ENCODE assay signal across 16 mouse cellular contexts in the genomic region with DNA sequence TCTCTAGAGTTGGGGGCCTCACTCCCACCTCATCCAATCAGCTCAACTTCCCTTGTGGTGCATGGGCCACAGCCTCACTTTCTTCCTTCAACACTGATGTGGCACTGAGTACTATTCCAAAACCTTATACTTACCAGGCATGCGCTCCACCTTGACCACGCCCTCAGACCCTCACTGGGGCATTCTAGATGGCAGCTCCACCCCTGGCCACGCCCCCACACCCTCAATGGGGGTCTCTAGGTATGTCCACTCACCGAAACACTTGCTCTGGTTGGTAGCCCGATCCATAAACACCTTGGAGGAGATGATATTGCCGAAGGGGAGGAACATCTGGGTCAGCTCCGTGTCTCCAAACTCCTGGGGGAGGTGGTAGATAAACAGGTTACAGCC. TPM values are rescaled to one million over a fixed set of nuclear protein-coding genes. Genes with fewer than 3 reads are reported as not detected.
DNase-seq lines count a peak whose midpoint lies in the region; ATAC-seq and TF ChIP-seq lines count a peak whose summit lies in the region.
"Had no signal": no experiment of that assay in that cellular context is flagged by ENCODE, and none has a peak within 500 bp of the region (broad histone marks: within the 10 kb centered on the region; RNA-seq: fewer than 3 reads in every experiment).

No protein-coding gene starts in this region.

- no peak overlapping the region for H3K9ac ChIP-seq in heart, adult 2 months (ENCODE audit: low read depth, low read length)
- no peak overlapping the region for H3K9ac ChIP-seq in lung, embryonic 15.5 days
- H3K9ac ChIP-seq in embryonic facial prominence, embryonic 15.5 days = no peak overlapping the region
- no peak overlapping the region for H3K9ac ChIP-seq in stomach, embryonic 15.5 days
- H3K9ac ChIP-seq: forebrain, postnatal 0 days; hindbrain, embryonic 15.5 days; limb, embryonic 15.5 days had no signal

- peak overlapping the region; percentile 44 for H3K4me2 ChIP-seq in lung, embryonic 15.5 days
- H3K4me2 ChIP-seq in embryonic facial prominence, embryonic 15.5 days (replicated peaks) = peak overlapping the region; percentile 31; the same call in 1 of the 2 replicates
- peak overlapping the region; percentile 31; the same call in 1 of the 2 replicates for H3K4me2 ChIP-seq in stomach, embryonic 15.5 days
- H3K4me2 ChIP-seq: hindbrain, embryonic 15.5 days; limb, embryonic 15.5 days had no signal

- WGBS in heart, adult 2 months = 35% methylated on average over 7 of the region's 7 CpGs
- WGBS in lung, embryonic 15.5 days = 38% methylated on average over 7 of the region's 7 CpGs
- 34% methylated on average over 7 of the region's 7 CpGs for WGBS in lung, adult 2 months
- 34% methylated on average over 7 of the region's 7 CpGs for WGBS in embryonic facial prominence, embryonic 15.5 days
- 39% methylated on average over 7 of the region's 7 CpGs for WGBS in stomach, embryonic 15.5 days

- intact Hi-C loops in heart, adult 2 months (cut with DNase I) = no loop called here
- intact Hi-C loops in heart, postnatal 10 days (cut with DNase I) = no loop called here

- H3K36me3 ChIP-seq in heart, adult 2 months (ENCODE audit: control insufficient read depth, insufficient read depth, low read length) = no peaks in the 10 kb centered on the region
- H3K36me3 ChIP-seq in lung, embryonic 15.5 days = no peaks in the 10 kb centered on the region
- no peaks in the 10 kb centered on the region for H3K36me3 ChIP-seq in embryonic facial prominence, embryonic 15.5 days
- no peaks in the 10 kb centered on the region for H3K36me3 ChIP-seq in stomach, embryonic 15.5 days
- H3K36me3 ChIP-seq: limb, embryonic 15.5 days had no signal

- no peak for ATAC-seq in lung, embryonic 15.5 days (ENCODE audit: borderline replicate concordance, extremely low read depth, low FRiP score, low TSS enrichment)
- ATAC-seq in embryonic facial prominence, embryonic 15.5 days (ENCODE audit: insufficient number of reproducible peaks, low FRiP score, low TSS enrichment, low read depth) = no peak
- ATAC-seq in stomach, embryonic 15.5 days (ENCODE audit: insufficient read depth, low FRiP score, low read depth) = no peak
- ATAC-seq in CD4-positive, CD25-positive, alpha-beta regulatory T cell, adult 4 months = no peak
- ATAC-seq: forebrain, postnatal 0 days had no signal

- no peaks in the 10 kb centered on the region for H3K79me2 ChIP-seq in heart, adult 2 months (replicated peaks; ENCODE audit: control insufficient read depth, insufficient read depth, low read length)

- TF ChIP-seq EP300 in heart, adult 2 months (IDR thresholded peaks at IDR 0.05; ENCODE audit: insufficient read depth, low read depth, low read length) = no peak

- no peak for TF ChIP-seq CTCF in heart, adult 2 months (IDR thresholded peaks at IDR 0.05)
- TF ChIP-seq CTCF in lung, adult 2 months (IDR thresholded peaks at IDR 0.05; ENCODE audit: insufficient read depth, low read length) = no peak

- no peak overlapping the region for H3K4me3 ChIP-seq in heart, adult 2 months
- peak overlapping the region; percentile 8; the same call in 1 of the 2 replicates for H3K4me3 ChIP-seq in lung, embryonic 15.5 days
- no peak overlapping the region for H3K4me3 ChIP-seq in lung, adult 2 months (replicated peaks; ENCODE audit: extremely low read depth, low read depth, low read length)
- H3K4me3 ChIP-seq in embryonic facial prominence, embryonic 15.5 days (replicated peaks) = no peak overlapping the region
- H3K4me3 ChIP-seq in stomach, embryonic 15.5 days (replicated peaks) = 0 out of 2 replicates have a peak overlapping the region, but pooled peaks have one; percentile 3
- H3K4me3 ChIP-seq: hindbrain, embryonic 15.5 days; layer of hippocampus, adult 2 months; limb, embryonic 15.5 days had no signal

- H3K4me1 ChIP-seq in heart, adult 2 months (ENCODE audit: control insufficient read depth, insufficient read depth, low read length) = no peaks in the 10 kb centered on the region
- H3K4me1 ChIP-seq in lung, embryonic 15.5 days = peaks cover 25% of the 10 kb centered on the region
- H3K4me1 ChIP-seq in lung, adult 2 months (ENCODE audit: control insufficient read depth, insufficient read depth, low read length) = no peaks in the 10 kb centered on the region; the same call in 1 of the 2 replicates
- H3K4me1 ChIP-seq in embryonic facial prominence, embryonic 15.5 days = peaks cover 19% of the 10 kb centered on the region
- peaks cover 16% of the 10 kb centered on the region; the same call in 1 of the 2 replicates for H3K4me1 ChIP-seq in stomach, embryonic 15.5 days

- no peak for TF ChIP-seq POLR2A in heart, adult 2 months (IDR thresholded peaks at IDR 0.05; ENCODE audit: insufficient read depth, low read depth, low read length)
- TF ChIP-seq POLR2A in lung, adult 2 months (IDR thresholded peaks at IDR 0.05; ENCODE audit: borderline replicate concordance, extremely low read depth, low read depth, low read length) = no peak

- peak; percentile 89 for DNase-seq in heart, adult 11 months
- no peak for DNase-seq in heart, adult 2 months
- DNase-seq in lung, adult 2 months = no peak
- DNase-seq in heart, postnatal 10 days = no peak
- DNase-seq: adrenal gland, postnatal 25 days; cerebellum, adult 8-10 months; forebrain, postnatal 0 days; retina, postnatal 1 day had no signal

- no peaks in the 10 kb centered on the region for H3K9me3 ChIP-seq in lung, embryonic 15.5 days
- H3K9me3 ChIP-seq in embryonic facial prominence, embryonic 15.5 days (replicated peaks) = no peaks in the 10 kb centered on the region
- no peaks in the 10 kb centered on the region for H3K9me3 ChIP-seq in stomach, embryonic 15.5 days
- H3K9me3 ChIP-seq: hindbrain, embryonic 15.5 days; limb, embryonic 15.5 days had no signal

- H3K27me3 ChIP-seq in heart, adult 2 months (ENCODE audit: control insufficient read depth, insufficient read depth, low read length) = peaks cover 15% of the 10 kb centered on the region
- peaks cover 99% of the 10 kb centered on the region for H3K27me3 ChIP-seq in lung, embryonic 15.5 days
- peaks cover 87% of the 10 kb centered on the region for H3K27me3 ChIP-seq in embryonic facial prominence, embryonic 15.5 days
- peaks cover 89% of the 10 kb centered on the region for H3K27me3 ChIP-seq in stomach, embryonic 15.5 days (replicated peaks)

- no peak overlapping the region for H3K27ac ChIP-seq in heart, adult 2 months
- H3K27ac ChIP-seq in lung, embryonic 15.5 days = no peak overlapping the region
- no peak overlapping the region for H3K27ac ChIP-seq in embryonic facial prominence, embryonic 15.5 days (replicated peaks)
- no peak overlapping the region for H3K27ac ChIP-seq in stomach, embryonic 15.5 days
- H3K27ac ChIP-seq: hindbrain, embryonic 15.5 days; layer of hippocampus, adult 2 months; limb, embryonic 15.5 days had no signal

RNA-seq across cellular contexts. Expression of a gene that starts 7.0 kb away (rescaled TPM):
- total RNA-seq in heart, adult 2 months (2021) = 100 to 1,000 TPM in 1 of 2 experiments, 10 to 100 TPM in 1; 94.2 to 104 TPM
- polyA plus RNA-seq in heart, adult 2 months (2012; rRNA removed) = 59.9 and 80.1 TPM in 2 replicates
- polyA plus RNA-seq in lung, embryonic 15.5 days (2015; fragmentation: Nextera tagmentation; extraction: Ambion mirVana) = 86.0 and 87.2 TPM in 2 replicates
- 89.6 and 103 TPM in 2 replicates for polyA plus RNA-seq in lung, adult 2 months (2012; rRNA removed)
- 138 and 139 TPM in 2 replicates for polyA plus RNA-seq in embryonic facial prominence, embryonic 15.5 days (2015; fragmentation: Nextera tagmentation; extraction: Ambion mirVana)
- 65.5 and 78.2 TPM in 2 replicates for polyA plus RNA-seq in stomach, embryonic 15.5 days (2015; fragmentation: Nextera tagmentation; extraction: Ambion mirVana)
- polyA plus RNA-seq in CD4-positive, CD25-positive, alpha-beta regulatory T cell, adult 4 months (2017; shearing (Covaris generic)) = 10 to 100 TPM; 14.2 to 19.2 TPM
- total RNA-seq in heart, postnatal 10 days (2021) = 100 to 1,000 TPM; 139 to 163 TPM

RNA-seq across cellular contexts. Expression of a gene that starts 20.1 kb away (rescaled TPM):
- total RNA-seq in heart, adult 2 months (2021) = under 1 TPM in 1 of 2 experiments, not detected in 1; 0.16 TPM
- 0.39 and 0.73 TPM in 2 replicates for polyA plus RNA-seq in heart, adult 2 months (2012; rRNA removed)
- 0.34 and 0.42 TPM in 2 replicates for polyA plus RNA-seq in lung, embryonic 15.5 days (2015; fragmentation: Nextera tagmentation; extraction: Ambion mirVana)
- 0.92 and 1.1 TPM in 2 replicates for polyA plus RNA-seq in lung, adult 2 months (2012; rRNA removed)
- polyA plus RNA-seq in embryonic facial prominence, embryonic 15.5 days (2015; fragmentation: Nextera tagmentation; extraction: Ambion mirVana) = 1.4 and 1.6 TPM in 2 replicates
- polyA plus RNA-seq in stomach, embryonic 15.5 days (2015; fragmentation: Nextera tagmentation; extraction: Ambion mirVana) = 1.7 and 1.8 TPM in 2 replicates
- 1 to 10 TPM in 1 of 2 experiments, under 1 TPM in 1; 0.53 to 1.1 TPM for polyA plus RNA-seq in CD4-positive, CD25-positive, alpha-beta regulatory T cell, adult 4 months (2017; shearing (Covaris generic))
- under 1 TPM; 0.32 to 0.48 TPM for total RNA-seq in heart, postnatal 10 days (2021)
- total RNA-seq: megakaryocyte progenitor cell, adult 5-6 weeks had no signal

RNA-seq across cellular contexts. Expression of a gene that starts 33.8 kb away (rescaled TPM):
- 10 to 100 TPM; 68.6 to 74.2 TPM for total RNA-seq in heart, adult 2 months (2021)
- polyA plus RNA-seq in heart, adult 2 months (2012; rRNA removed) = 107 and 116 TPM in 2 replicates
- polyA plus RNA-seq in lung, embryonic 15.5 days (2015; fragmentation: Nextera tagmentation; extraction: Ambion mirVana) = 81.8 and 82.8 TPM in 2 replicates
- polyA plus RNA-seq in lung, adult 2 months (2012; rRNA removed) = 197 and 203 TPM in 2 replicates
- 81.9 and 89.1 TPM in 2 replicates for polyA plus RNA-seq in embryonic facial prominence, embryonic 15.5 days (2015; fragmentation: Nextera tagmentation; extraction: Ambion mirVana)
- polyA plus RNA-seq in stomach, embryonic 15.5 days (2015; fragmentation: Nextera tagmentation; extraction: Ambion mirVana) = 83.9 and 93.7 TPM in 2 replicates
- 10 to 100 TPM; 41.9 to 63.2 TPM for polyA plus RNA-seq in CD4-positive, CD25-positive, alpha-beta regulatory T cell, adult 4 months (2017; shearing (Covaris generic))
- total RNA-seq in heart, postnatal 10 days (2021) = 10 to 100 TPM; 64.0 to 65.0 TPM

RNA-seq across cellular contexts. Expression of a gene that starts 37.5 kb away (rescaled TPM):
- 1 to 10 TPM in 1 of 2 experiments, under 1 TPM in 1; 0.81 to 1.1 TPM for total RNA-seq in heart, adult 2 months (2021)
- polyA plus RNA-seq in heart, adult 2 months (2012; rRNA removed) = 2.0 and 3.1 TPM in 2 replicates
- 2.5 and 3.6 TPM in 2 replicates for polyA plus RNA-seq in lung, embryonic 15.5 days (2015; fragmentation: Nextera tagmentation; extraction: Ambion mirVana)
- 40.3 and 47.5 TPM in 2 replicates for polyA plus RNA-seq in lung, adult 2 months (2012; rRNA removed)
- 0.77 and 1.1 TPM in 2 replicates for polyA plus RNA-seq in embryonic facial prominence, embryonic 15.5 days (2015; fragmentation: Nextera tagmentation; extraction: Ambion mirVana)
- 1.4 and 1.6 TPM in 2 replicates for polyA plus RNA-seq in stomach, embryonic 15.5 days (2015; fragmentation: Nextera tagmentation; extraction: Ambion mirVana)
- 10 to 100 TPM; 53.2 to 76.8 TPM for polyA plus RNA-seq in CD4-positive, CD25-positive, alpha-beta regulatory T cell, adult 4 months (2017; shearing (Covaris generic))
- under 1 TPM; 0.86 to 0.87 TPM for total RNA-seq in heart, postnatal 10 days (2021)
- total RNA-seq: forebrain, postnatal 0 days had no signal

Comparison
In these comparisons a context has a peak if more than half of its experiments do, and no peak if none do; other contexts are left out.
1. H3K4me3 ChIP-seq: peak in lung, embryonic 15.5 days (single experiment) and stomach, embryonic 15.5 days (single experiment); none in heart, adult 2 months (single experiment), lung, adult 2 months (single experiment) and embryonic facial prominence, embryonic 15.5 days (single experiment).
2. Peak in every context shown above with its lines, with median percentiles within 50 percentile points of each other: H3K4me2 ChIP-seq.